Mouse (Mus musculus): ENCODE data around the gene Per2. TPM values are rescaled to one million over a fixed set of nuclear protein-coding genes. Genes with fewer than 3 reads are reported as not detected.

Gene Per2
- polyA plus RNA-seq, 1 experiment from 2014 or later, result 2.4 TPM

- Histone ChIP-seq H3K4me2 (replicated peaks; ENCODE audit: low read depth) (no peak overlapping the region), H3K9ac (ENCODE audit: low read length) (no peak overlapping the region), H3K27me3 (ENCODE audit: control insufficient read depth, insufficient read depth, low read length) (no peaks in the 10 kb centered on the region), H3K27ac (replicated peaks) (no peak overlapping the region), H3K4me1 (replicated peaks; ENCODE audit: control insufficient read depth, insufficient read depth) (0 out of 2 replicates have a peak, but pooled peaks cover 3% of the 10 kb centered on the region), H3K4me3 (ENCODE audit: low read depth, low read length) (no peak overlapping the region), H3K36me3 (ENCODE audit: control insufficient read depth, insufficient read depth, low read length) (peaks cover 12% of the 10 kb centered on the region), H3K9me3 (ENCODE audit: control insufficient read depth, low read length) (no peaks in the 10 kb centered on the region)
- ATAC-seq (ENCODE audit: low FRiP score, low TSS enrichment) (peak; percentile 47), DNase-seq (ENCODE audit: low spot score) (peak; percentile 53)
- WGBS, result 39% methylated on average over 4 of the region's 4 CpGs
- TF ChIP-seq EP300 (optimal IDR thresholded peaks at IDR 0.05) (no peak), CTCF (IDR thresholded peaks at IDR 0.05; ENCODE audit: low read depth) (no peak)
Measured at GRCm38 (mm10) chr1:91369408-91369807, 89.7 kb downstream of the Per2 start.

- 89% methylated on average over 3 of the region's 3 CpGs for WGBS
- H3K9ac ChIP-seq (ENCODE audit: low read length), result no peak overlapping the region
- ATAC-seq (ENCODE audit: low FRiP score, low TSS enrichment), result no peak
- H3K36me3 ChIP-seq (ENCODE audit: control insufficient read depth, insufficient read depth, low read length), result peaks cover 4% of the 10 kb centered on the region
- H3K4me1 ChIP-seq (replicated peaks; ENCODE audit: control insufficient read depth, insufficient read depth), result 0 out of 2 replicates have a peak, but pooled peaks cover 3% of the 10 kb centered on the region
- TF ChIP-seq CTCF (IDR thresholded peaks at IDR 0.05; ENCODE audit: low read depth) (no peak), EP300 (optimal IDR thresholded peaks at IDR 0.05) (no peak)
- no peak for DNase-seq (ENCODE audit: low spot score)
- 0 out of 2 replicates have a peak overlapping the region, but pooled peaks have one; percentile 95 for H3K4me2 ChIP-seq (replicated peaks; ENCODE audit: low read depth)
- H3K27ac ChIP-seq (replicated peaks), result no peak overlapping the region
- no peaks in the 10 kb centered on the region for H3K27me3 ChIP-seq (ENCODE audit: control insufficient read depth, insufficient read depth, low read length)
- no peaks in the 10 kb centered on the region for H3K9me3 ChIP-seq (ENCODE audit: control insufficient read depth, low read length)
- H3K4me3 ChIP-seq (ENCODE audit: low read depth, low read length), result no peak overlapping the region
Measured at GRCm38 (mm10) chr1:91367295-91367694, 91.8 kb downstream of the Per2 start.

DNA sequence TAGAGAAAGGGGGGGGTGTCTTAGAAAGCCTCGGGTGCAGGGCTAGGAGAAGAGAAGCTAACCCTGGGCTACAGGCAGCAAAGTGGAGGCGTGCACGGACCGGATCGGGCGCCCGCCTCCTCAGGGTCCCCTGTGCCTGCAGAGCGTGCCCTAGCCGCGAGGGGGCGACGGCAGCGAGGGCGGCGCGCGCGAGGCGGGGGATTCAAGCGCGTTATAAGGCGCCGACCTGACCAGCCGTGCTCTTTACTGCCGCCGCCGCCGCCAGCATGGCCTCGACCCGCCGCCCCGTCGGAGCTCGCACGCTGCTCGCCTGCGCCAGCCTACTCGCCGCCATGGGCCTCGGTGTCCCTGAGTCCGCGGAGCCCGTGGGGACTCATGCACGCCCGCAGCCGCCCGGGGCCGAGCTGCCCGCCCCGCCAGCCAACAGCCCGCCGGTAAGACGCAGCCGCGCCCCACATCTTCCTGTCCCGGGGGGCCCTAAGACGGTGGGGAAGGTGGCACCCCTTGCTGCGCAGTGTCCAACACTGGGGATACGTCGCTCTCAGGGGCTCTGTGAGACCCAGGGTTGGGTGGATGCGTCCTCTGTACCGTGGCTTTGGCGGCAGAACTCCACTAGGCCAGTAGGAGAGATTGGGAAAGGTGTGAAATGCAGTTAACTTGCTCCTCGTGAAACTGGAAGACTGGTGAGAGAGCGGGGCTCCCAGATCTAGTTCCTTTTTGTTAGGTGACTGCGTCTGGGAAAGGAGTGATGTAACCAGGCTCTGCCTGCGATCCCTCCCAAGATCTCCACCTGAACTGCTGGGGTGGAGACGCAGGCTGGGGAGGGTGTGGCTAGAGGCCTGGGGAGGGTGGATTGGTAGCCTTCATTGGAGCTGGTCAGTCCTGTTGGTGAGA lies 92.7 kb downstream of the Per2 start, which contains the start of gene Erfe:
Gene Erfe (plus strand): TSS at position 216 of the 894 bp plus-strand sequence.
- TF ChIP-seq EP300 (optimal IDR thresholded peaks at IDR 0.05), result no peak
- TF ChIP-seq CTCF (IDR thresholded peaks at IDR 0.05; ENCODE audit: low read depth), result peak; percentile 86
- H3K9me3 ChIP-seq (ENCODE audit: control insufficient read depth, low read length), result no peaks in the 10 kb centered on the region
- H3K27ac ChIP-seq (replicated peaks), result peak within 1 kb of the TSS; percentile 59
- no peaks in the 10 kb centered on the region; the same call in 1 of the 2 replicates for H3K36me3 ChIP-seq (ENCODE audit: control insufficient read depth, insufficient read depth, low read length)
- peak within 1 kb of the TSS; percentile 95 for H3K4me2 ChIP-seq (replicated peaks; ENCODE audit: low read depth)
- 0 out of 2 replicates have a peak, but pooled peaks cover 3% of the 10 kb centered on the region for H3K4me1 ChIP-seq (replicated peaks; ENCODE audit: control insufficient read depth, insufficient read depth)
- H3K9ac ChIP-seq (ENCODE audit: low read length), result peak within 1 kb of the TSS; percentile 62
- 2% methylated on average over 59 of the region's 68 CpGs for WGBS
- H3K27me3 ChIP-seq (ENCODE audit: control insufficient read depth, insufficient read depth, low read length), result no peaks in the 10 kb centered on the region
- DNase-seq (ENCODE audit: low spot score) (peak; percentile 80), ATAC-seq (ENCODE audit: low FRiP score, low TSS enrichment) (peak; percentile 75)
- H3K4me3 ChIP-seq (ENCODE audit: low read depth, low read length), result peak within 1 kb of the TSS; percentile 46

Other genes with a start within 250 kb of the Per2 start
- 56.9 and 61.7 TPM in 2 replicates for gene Ube2f, start 209.0 kb downstream of the Per2 start, polyA plus RNA-seq (2015; fragmentation: Nextera tagmentation; extraction: Ambion mirVana)
- 8.2 and 8.9 TPM in 2 replicates for gene Scly, start 161.0 kb downstream of the Per2 start, polyA plus RNA-seq (2015; fragmentation: Nextera tagmentation; extraction: Ambion mirVana)
- 0.02 TPM in 1 of 2 replicates, not detected in the other for gene Espnl, start 137.2 kb downstream of the Per2 start, polyA plus RNA-seq (2015; fragmentation: Nextera tagmentation; extraction: Ambion mirVana)
- 0.61 and 0.80 TPM in 2 replicates for gene Klhl30, start 108.3 kb downstream of the Per2 start, polyA plus RNA-seq (2015; fragmentation: Nextera tagmentation; extraction: Ambion mirVana)
- gene Erfe, start 92.9 kb downstream of the Per2 start, polyA plus RNA-seq (2015; fragmentation: Nextera tagmentation; extraction: Ambion mirVana), result 1.2 and 1.5 TPM in 2 replicates
- gene Ilkap, start 60.5 kb downstream of the Per2 start, polyA plus RNA-seq (2015; fragmentation: Nextera tagmentation; extraction: Ambion mirVana), result 58.1 and 60.1 TPM in 2 replicates
- gene Hes6, start 45.3 kb downstream of the Per2 start, polyA plus RNA-seq (2015; fragmentation: Nextera tagmentation; extraction: Ambion mirVana), result 40.7 and 43.1 TPM in 2 replicates
- 3.0 and 3.1 TPM in 2 replicates for gene Traf3ip1, start 35.3 kb upstream of the Per2 start, polyA plus RNA-seq (2015; fragmentation: Nextera tagmentation; extraction: Ambion mirVana)
- gene Asb1, start 81.2 kb upstream of the Per2 start, polyA plus RNA-seq (2015; fragmentation: Nextera tagmentation; extraction: Ambion mirVana), result 1.6 and 2.3 TPM in 2 replicates